Mouse (Mus musculus) liver, embryonic 11.5 days (tissue): ENCODE measurements around the gene Strn. TPM values are rescaled to one million over a fixed set of nuclear protein-coding genes. Genes with fewer than 3 reads are reported as not detected.
"Not testable (repeated sequence)": the region's sequence is repeated elsewhere in the genome, so short reads cannot be mapped to it uniquely, and the experiment has no call there.

ENCODE experiments used
- ATAC-seq: fragments of 200-750 bp; cut with Nextera tagmentation; replicated peaks from 2 replicates; pipeline ENCODE4 v1.8.0; 2017; ENCODE audit warnings: moderate number of reproducible peaks, mild to moderate bottlenecking, moderate TSS enrichment, moderate library complexity; ENCODE audit not compliant: low FRiP score
- DNase-seq: peaks from one replicate; pipeline ENCODE4 v3.0.0-alpha.2; 2017; ENCODE audit warnings: low spot score
- H3K27ac ChIP-seq: fragments of 300-500 bp; sonication (generic); 2 replicates; pipeline ENCODE4 v1.5.1; 2014; ENCODE audit warnings: mild to moderate bottlenecking, low read depth, low read length, control low read depth
- H3K27me3 ChIP-seq: fragments of 300-500 bp; sonication (generic); replicated peaks from 2 replicates; pipeline ENCODE4 v1.6.1; 2014; ENCODE audit warnings: low read length, mixed read lengths; ENCODE audit not compliant: control insufficient read depth, insufficient read depth
- H3K36me3 ChIP-seq: fragments of 300-500 bp; sonication (generic); 2 replicates; pipeline ENCODE4 v1.6.1; 2014; ENCODE audit warnings: mild to moderate bottlenecking, low read length, moderate library complexity, mixed read lengths; ENCODE audit not compliant: control insufficient read depth, insufficient read depth
- H3K4me1 ChIP-seq: fragments of 300-500 bp; sonication (generic); replicated peaks from 2 replicates; pipeline ENCODE4 v1.6.1; 2014; ENCODE audit warnings: low read length, mixed read lengths; ENCODE audit not compliant: control insufficient read depth, insufficient read depth
- H3K4me2 ChIP-seq: fragments of 300-500 bp; sonication (generic); 2 replicates; pipeline ENCODE4 v1.6.1; 2014; ENCODE audit warnings: mild to moderate bottlenecking, control low read depth, moderate library complexity
- H3K4me3 ChIP-seq: fragments of 300-500 bp; sonication (generic); 2 replicates; pipeline ENCODE4 v1.5.1; 2014; ENCODE audit warnings: low read depth, low read length, control low read depth
- H3K9ac ChIP-seq: fragments of 300-500 bp; sonication (generic); 2 replicates; pipeline ENCODE4 v1.6.1; 2014; ENCODE audit warnings: low read depth, low read length, control low read depth
- H3K9me3 ChIP-seq: fragments of 300-500 bp; sonication (generic); 2 replicates; pipeline ENCODE4 v1.6.1; 2016; ENCODE audit warnings: low read length, inconsistent platforms, mixed read lengths; ENCODE audit not compliant: control insufficient read depth
- WGBS: fragments of 180-500 bp; shearing (Covaris S2); extraction: QIAGEN DNeasy Blood & Tissue Kit; methylation state at CpG from one replicate; pipeline ENCODE4 v1.1.7; 2014; 5-methylcytosine and 5-hydroxymethylcytosine counted together
- polyA plus RNA-seq: library from polyadenylated mRNA; unstranded; fragments of >200 nt; fragmentation: Nextera tagmentation; extraction: Ambion mirVana; gene quantifications from 2 replicates; pipeline ENCODE4 v1.2.1, GENCODE M21; 2014

Gene Strn
- polyA plus RNA-seq, 1 experiment from 2014 or later, result 6.8 TPM

DNA sequence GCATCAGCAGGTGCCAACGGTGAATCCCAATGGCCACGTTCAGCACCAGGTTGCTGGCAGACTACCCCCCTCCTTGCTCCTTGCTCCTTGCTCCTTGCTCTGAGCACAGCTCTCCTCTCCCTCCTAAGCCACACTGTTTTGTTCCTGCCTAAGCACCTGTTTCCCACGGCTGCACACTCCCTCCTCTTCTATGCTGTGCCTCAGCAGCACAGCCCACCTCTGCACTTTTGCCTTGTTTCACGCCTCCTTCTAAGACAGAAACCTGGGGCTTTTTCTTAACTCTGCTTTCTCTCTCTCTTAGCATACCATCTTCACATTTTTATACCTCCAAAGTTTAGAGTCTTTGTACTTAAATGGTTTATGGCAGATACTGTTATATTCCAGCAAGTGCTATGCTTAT, 39.5 kb downstream of the Strn start:
- Histone ChIP-seq H3K4me2 (no peak overlapping the region), H3K27me3 (no peaks in the 10 kb centered on the region), H3K4me1 (peaks cover 10% of the 10 kb centered on the region), H3K9me3 (no peaks in the 10 kb centered on the region), H3K4me3 (no peak overlapping the region), H3K9ac (no peak overlapping the region), H3K27ac (no peak overlapping the region), H3K36me3 (peaks cover 3% of the 10 kb centered on the region; the same call in 1 of the 2 replicates)
- ATAC-seq (no peak), DNase-seq (no peak)
- 81% methylated on average over 4 of the region's 4 CpGs for WGBS

DNA sequence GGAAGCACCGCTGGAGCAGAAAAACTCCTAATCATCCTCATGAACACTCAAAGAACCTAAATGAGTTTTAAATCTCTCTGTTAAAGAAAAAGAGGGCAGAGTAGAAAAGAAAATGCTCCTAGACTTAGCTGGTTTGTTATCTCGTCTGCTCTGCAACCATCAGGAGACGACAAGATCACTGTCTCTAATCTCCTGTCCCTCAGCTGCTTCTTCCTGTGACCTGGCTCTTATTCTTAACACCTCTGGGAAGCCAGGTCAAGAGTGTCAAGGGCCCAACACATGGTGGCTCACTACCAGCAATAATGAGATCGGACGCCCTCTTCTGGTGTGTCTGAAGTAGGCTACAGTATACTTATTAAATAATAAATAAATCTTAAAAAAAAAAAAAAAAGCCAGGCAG, 40.1 kb downstream of the Strn start:
- Histone ChIP-seq H3K36me3 (peaks cover 3% of the 10 kb centered on the region; the same call in 1 of the 2 replicates), H3K9ac (no peak overlapping the region), H3K4me2 (no peak overlapping the region), H3K9me3 (no peaks in the 10 kb centered on the region), H3K4me3 (no peak overlapping the region), H3K27me3 (no peaks in the 10 kb centered on the region), H3K4me1 (peaks cover 10% of the 10 kb centered on the region), H3K27ac (no peak overlapping the region)
- WGBS, result 62% methylated on average over 5 of the region's 5 CpGs
- ATAC-seq (peak; percentile 53; the same call in 1 of the 2 replicates), DNase-seq (no peak)

DNA sequence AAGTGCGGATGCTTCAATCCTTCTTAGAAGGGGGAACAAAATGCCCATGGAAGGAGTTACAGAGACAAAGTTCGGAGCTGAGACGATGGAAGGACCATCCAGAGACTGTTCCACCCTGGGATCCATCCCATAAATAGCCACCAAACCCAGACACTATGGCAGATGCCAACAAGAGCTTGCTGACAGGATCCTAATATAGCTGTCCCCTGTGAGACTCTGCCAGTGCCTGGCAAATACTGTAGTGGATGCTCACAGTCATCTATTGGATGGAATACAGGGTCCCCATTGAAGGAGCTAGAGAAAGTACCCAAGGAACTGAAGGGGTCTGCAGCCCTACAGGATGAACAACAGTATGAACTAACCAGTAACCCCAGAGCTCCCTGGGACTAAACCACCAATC, 47.8 kb downstream of the Strn start:
- H3K27ac ChIP-seq, H3K9ac ChIP-seq, H3K4me2 ChIP-seq, H3K9me3 ChIP-seq, H3K4me1 ChIP-seq, H3K4me3 ChIP-seq, ATAC-seq, DNase-seq, H3K27me3 ChIP-seq: not testable (repeated sequence)
- H3K36me3 ChIP-seq, result peaks cover 18% of the 10 kb centered on the region
- WGBS, result 91% methylated on average over 3 of the region's 3 CpGs

- Histone ChIP-seq H3K27me3 (no peaks in the 10 kb centered on the region), H3K9me3 (0 out of 2 replicates have a peak, but pooled peaks cover 4% of the 10 kb centered on the region), H3K36me3 (peaks cover 18% of the 10 kb centered on the region), H3K4me1 (no peaks in the 10 kb centered on the region), H3K4me3 (no peak overlapping the region), H3K9ac (no peak overlapping the region), H3K27ac (no peak overlapping the region), H3K4me2 (no peak overlapping the region)
- DNase-seq (no peak), ATAC-seq (no peak)
- 82% methylated on average over 5 of the region's 5 CpGs for WGBS
These were observed 49.0 kb downstream of the Strn start for GRCm38 (mm10) chr17:78687971-78688370.

GRCm38 (mm10) chr17:78685004-78685403, 52.0 kb downstream of the Strn start:
- WGBS, result 31% methylated on average over 5 of the region's 5 CpGs
- Histone ChIP-seq H3K4me2 (no peak overlapping the region), H3K4me3 (no peak overlapping the region), H3K27me3 (no peaks in the 10 kb centered on the region), H3K9ac (no peak overlapping the region), H3K36me3 (peaks cover 3% of the 10 kb centered on the region), H3K27ac (no peak overlapping the region), H3K4me1 (no peaks in the 10 kb centered on the region), H3K9me3 (no peaks in the 10 kb centered on the region)
- ATAC-seq, result no peak
- DNase-seq, result no peak

GRCm38 (mm10) chr17:78682351-78682750, 54.6 kb downstream of the Strn start:
- Histone ChIP-seq H3K4me3 (no peak overlapping the region), H3K27me3 (no peaks in the 10 kb centered on the region), H3K9ac (no peak overlapping the region), H3K9me3 (no peaks in the 10 kb centered on the region), H3K36me3 (peaks cover 3% of the 10 kb centered on the region; the same call in 1 of the 2 replicates), H3K4me1 (no peaks in the 10 kb centered on the region), H3K27ac (no peak overlapping the region), H3K4me2 (no peak overlapping the region)
- DNase-seq, result no peak
- no peak for ATAC-seq
- WGBS, result 66% methylated on average over 6 of the region's 6 CpGs

DNA sequence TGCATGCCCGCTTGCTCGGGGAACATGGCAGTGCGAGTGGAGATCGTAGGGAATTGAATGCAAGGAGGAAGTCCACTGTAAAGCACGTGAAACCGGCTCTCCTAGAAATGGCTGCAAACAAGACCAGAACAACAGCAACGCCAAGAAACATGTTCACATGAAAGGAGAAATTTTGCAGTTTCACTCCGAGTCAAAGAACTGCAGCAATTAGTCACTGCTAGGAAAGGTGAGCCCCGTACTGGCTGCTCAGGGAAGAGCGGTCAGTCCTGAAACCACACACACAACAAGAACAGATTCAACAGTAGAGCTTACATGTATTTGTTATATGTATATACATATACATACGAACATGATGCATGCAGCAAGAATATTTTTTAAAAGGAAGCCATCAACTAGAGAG, 57.5 kb downstream of the Strn start:
- Histone ChIP-seq H3K4me3 (no peak overlapping the region), H3K27me3 (no peaks in the 10 kb centered on the region), H3K4me1 (no peaks in the 10 kb centered on the region), H3K9ac (no peak overlapping the region), H3K9me3 (no peaks in the 10 kb centered on the region), H3K36me3 (0 out of 2 replicates have a peak, but pooled peaks cover 3% of the 10 kb centered on the region), H3K4me2 (no peak overlapping the region), H3K27ac (no peak overlapping the region)
- ATAC-seq, result no peak
- 88% methylated on average over 11 of the region's 11 CpGs for WGBS
- DNase-seq, result no peak

GRCm38 (mm10) chr17:78676813-78677212, 60.2 kb downstream of the Strn start:
- WGBS, result 85% methylated on average over 11 of the region's 11 CpGs
- Histone ChIP-seq H3K36me3 (0 out of 2 replicates have a peak, but pooled peaks cover 3% of the 10 kb centered on the region), H3K4me1 (no peaks in the 10 kb centered on the region), H3K27ac (no peak overlapping the region), H3K9me3 (no peaks in the 10 kb centered on the region), H3K4me2 (no peak overlapping the region), H3K9ac (no peak overlapping the region), H3K4me3 (no peak overlapping the region), H3K27me3 (no peaks in the 10 kb centered on the region)
- no peak for ATAC-seq
- no peak for DNase-seq

DNA sequence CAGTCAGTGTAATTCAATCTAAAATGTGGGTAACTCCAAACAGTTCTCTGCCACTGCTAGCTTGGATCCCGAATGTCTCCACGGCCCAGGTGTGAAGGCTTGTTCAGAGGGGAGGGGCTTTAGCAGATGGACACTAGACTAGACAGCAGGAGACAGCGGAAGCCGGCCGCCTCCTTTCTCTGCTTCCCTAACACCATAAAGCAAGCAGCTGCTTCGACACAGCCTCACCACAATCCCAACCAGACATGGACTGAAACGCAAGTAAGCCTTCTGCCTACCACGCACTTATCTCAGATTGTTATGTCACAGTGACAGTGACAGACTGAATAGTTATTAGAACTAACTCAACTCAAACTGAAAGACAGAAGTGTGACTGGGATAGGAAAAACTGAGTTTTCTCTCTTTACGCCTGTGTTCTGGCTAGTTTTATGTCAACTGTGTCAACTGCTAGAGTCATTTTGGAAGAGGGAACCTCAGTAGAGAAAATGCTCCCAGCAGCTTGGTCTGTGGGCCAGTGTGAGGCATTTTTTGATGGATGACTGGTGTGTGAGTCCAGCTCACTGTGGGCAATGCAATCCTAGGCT, 71.9 kb downstream of the Strn start:
- H3K4me1 ChIP-seq, result no peaks in the 10 kb centered on the region

More for the DNA sequence above, 71.9 kb downstream of the Strn start:
- H3K36me3 ChIP-seq, result peaks cover 18% of the 10 kb centered on the region
- no peaks in the 10 kb centered on the region for H3K27me3 ChIP-seq
- ATAC-seq (no peak), DNase-seq (no peak)
- H3K27ac ChIP-seq, result no peak overlapping the region
- no peak overlapping the region for H3K9ac ChIP-seq
- H3K4me3 ChIP-seq, result no peak overlapping the region
- H3K4me2 ChIP-seq, result no peak overlapping the region
- H3K9me3 ChIP-seq, result no peaks in the 10 kb centered on the region
- WGBS, result 90% methylated on average over 9 of the region's 9 CpGs
